Mouse (Mus musculus) kidney, postnatal 25 days (tissue): ENCODE measurements around the gene Taf1c.

Experiments
- DNase-seq, 2 experiments: peaks; one replicate each; pipeline ENCODE4 v3.0.0; 2021; ENCODE audit warnings: mixed read lengths in 2 of 2

Taf1c gene

GRCm38 (mm10) chr8:119571135-119571534 lies 33.9 kb downstream of the Taf1c start:
- no peak for DNase-seq

GRCm38 (mm10) chr8:119569881-119570280 lies 35.1 kb downstream of the Taf1c start:
- DNase-seq: no peak

GRCm38 (mm10) chr8:119568951-119569350 lies 36.1 kb downstream of the Taf1c start:
- DNase-seq: no peak

GRCm38 (mm10) chr8:119568251-119568650 lies 36.8 kb downstream of the Taf1c start:
- peak in 1 of 2 experiments; percentile 40 for DNase-seq

GRCm38 (mm10) chr8:119566367-119566766 lies 38.7 kb downstream of the Taf1c start:
- DNase-seq: no peak

GRCm38 (mm10) chr8:119563849-119564251 lies 41.2 kb downstream of the Taf1c start:
- DNase-seq: no peak

GRCm38 (mm10) chr8:119559402-119559720 lies 45.7 kb downstream of the Taf1c start:
- no peak for DNase-seq

- peak; percentile 97 to 98 for DNase-seq
Observed at GRCm38 (mm10) chr8:119558603-119559401, 46.2 kb downstream of the Taf1c start, which contains the start of gene Mbtps1. Mbtps1 (minus strand) TSS chr8:119558735.

GRCm38 (mm10) chr8:119557821-119558602 lies 47.0 kb downstream of the Taf1c start:
- DNase-seq: peak; percentile 77 to 89

GRCm38 (mm10) chr8:119557132-119557531 lies 47.9 kb downstream of the Taf1c start:
- no peak for DNase-seq

GRCm38 (mm10) chr8:119555861-119556260 lies 49.2 kb downstream of the Taf1c start:
- no peak for DNase-seq

- DNase-seq: no peak
Observed at GRCm38 (mm10) chr8:119552967-119553366, 52.1 kb downstream of the Taf1c start.

GRCm38 (mm10) chr8:119548560-119549113 lies 56.4 kb downstream of the Taf1c start:
- DNase-seq: no peak
